Mouse (Mus musculus) intestine, embryonic 16.5 days (tissue): ENCODE data around the gene Gpank1. TPM values are rescaled to one million over a fixed set of nuclear protein-coding genes. Genes with fewer than 3 reads are reported as not detected.

Source experiments
- ATAC-seq: fragments of 200-750 bp; cut with Nextera tagmentation; 2 replicates; pipeline ENCODE4 v1.8.0; 2017; ENCODE audit warnings: moderate TSS enrichment, moderate library complexity
- H3K27ac ChIP-seq: fragments of 300-500 bp; sonication (generic); 2 replicates; pipeline ENCODE4 v1.5.1; 2014; ENCODE audit warnings: mild to moderate bottlenecking, low read length
- H3K27me3 ChIP-seq: fragments of 300-500 bp; sonication (generic); replicated peaks from 2 replicates; pipeline ENCODE4 v1.6.1; 2014; ENCODE audit warnings: low read length, control low read depth, mixed read lengths; ENCODE audit not compliant: control insufficient read depth, insufficient read depth
- H3K36me3 ChIP-seq: fragments of 300-500 bp; sonication (generic); 2 replicates; pipeline ENCODE4 v1.6.1; 2014; ENCODE audit warnings: low read length, control low read depth; ENCODE audit not compliant: control insufficient read depth, insufficient read depth
- H3K4me1 ChIP-seq: fragments of 300-500 bp; sonication (generic); 2 replicates; pipeline ENCODE4 v1.6.1; 2014; ENCODE audit warnings: low read length, control low read depth, mixed read lengths; ENCODE audit not compliant: control insufficient read depth, insufficient read depth
- H3K4me2 ChIP-seq: fragments of 300-500 bp; sonication (generic); 2 replicates; pipeline ENCODE4 v1.6.1; 2014; ENCODE audit warnings: low read depth, low read length, control low read depth
- H3K4me3 ChIP-seq: fragments of 300-500 bp; sonication (generic); 2 replicates; pipeline ENCODE4 v1.5.1; 2014; ENCODE audit warnings: mild to moderate bottlenecking, low read length
- H3K9ac ChIP-seq: fragments of 300-500 bp; sonication (generic); 2 replicates; pipeline ENCODE4 v1.6.1; 2014; ENCODE audit warnings: low read depth, low read length
- H3K9me3 ChIP-seq: fragments of 300-500 bp; sonication (generic); 2 replicates; pipeline ENCODE4 v1.6.1; 2016; ENCODE audit warnings: low read length, control low read depth; ENCODE audit not compliant: control insufficient read depth
- WGBS: fragments of 180-500 bp; shearing (Covaris S2); extraction: QIAGEN DNeasy Blood & Tissue Kit; methylation state at CpG from one replicate; pipeline ENCODE4 v1.1.7; 2014; 5-methylcytosine and 5-hydroxymethylcytosine counted together
- polyA plus RNA-seq: library from polyadenylated mRNA; unstranded; fragments of >200 nt; fragmentation: Nextera tagmentation; extraction: Ambion mirVana; gene quantifications from 2 replicates; pipeline ENCODE4 v1.2.1, GENCODE M21; 2015

Gpank1 gene
- polyA plus RNA-seq, 1 experiment from 2014 or later, result 21.3 TPM

- Histone ChIP-seq H3K4me1 (peaks cover 10% of the 10 kb centered on the region), H3K27me3 (no peaks in the 10 kb centered on the region), H3K9ac (no peak overlapping the region), H3K9me3 (no peaks in the 10 kb centered on the region), H3K4me2 (no peak overlapping the region), H3K36me3 (no peaks in the 10 kb centered on the region), H3K4me3 (no peak overlapping the region), H3K27ac (no peak overlapping the region)
- WGBS, result 85% methylated on average over 16 of the region's 16 CpGs
- no peak for ATAC-seq
Observed at GRCm38 (mm10) chr17:35082841-35083576, 38.2 kb upstream of the Gpank1 start.

- H3K36me3 ChIP-seq, result no peaks in the 10 kb centered on the region
- no peaks in the 10 kb centered on the region for H3K27me3 ChIP-seq
- H3K4me3 ChIP-seq, result no peak overlapping the region
- peaks cover 8% of the 10 kb centered on the region for H3K4me1 ChIP-seq
- no peak overlapping the region for H3K27ac ChIP-seq
- WGBS, result 66% methylated on average over 3 of the region's 3 CpGs
- no peak for ATAC-seq
- no peaks in the 10 kb centered on the region for H3K9me3 ChIP-seq
- H3K9ac ChIP-seq, result no peak overlapping the region
- no peak overlapping the region for H3K4me2 ChIP-seq
Observed at GRCm38 (mm10) chr17:35083929-35084497, 37.2 kb upstream of the Gpank1 start.

- Histone ChIP-seq H3K4me2 (no peak within 1 kb of the TSS), H3K27ac (no peak within 1 kb of the TSS), H3K36me3 (no peaks in the 10 kb centered on the region), H3K9me3 (no peaks in the 10 kb centered on the region), H3K9ac (no peak within 1 kb of the TSS), H3K27me3 (no peaks in the 10 kb centered on the region), H3K4me3 (no peak within 1 kb of the TSS), H3K4me1 (peaks cover 4% of the 10 kb centered on the region)
- no peak for ATAC-seq
- WGBS, result 75% methylated on average over 7 of the region's 7 CpGs
Observed at GRCm38 (mm10) chr17:35085208-35085865, 35.9 kb upstream of the Gpank1 start, which contains the start of gene Ly6g6f. TSS of gene Ly6g6f (minus strand) at chr17:35085610.

- no peak overlapping the region for H3K9ac ChIP-seq
- H3K27me3 ChIP-seq, result no peaks in the 10 kb centered on the region
- H3K27ac ChIP-seq, result no peak overlapping the region
- WGBS, result 54% methylated on average over 2 of the region's 2 CpGs
- no peak overlapping the region for H3K4me2 ChIP-seq
- no peak for ATAC-seq
- peaks cover 7% of the 10 kb centered on the region; the same call in 1 of the 2 replicates for H3K4me1 ChIP-seq
- no peak overlapping the region for H3K4me3 ChIP-seq
- H3K9me3 ChIP-seq, result no peaks in the 10 kb centered on the region
- 0 out of 2 replicates have a peak, but pooled peaks cover 3% of the 10 kb centered on the region for H3K36me3 ChIP-seq
Observed at GRCm38 (mm10) chr17:35088151-35088550, 33.1 kb upstream of the Gpank1 start.

GRCm38 (mm10) chr17:35088825-35089644 lies 32.2 kb upstream of the Gpank1 start, which contains the start of gene Abhd16a:
TSS of gene Abhd16a (plus strand) at chr17:35089263.
- peaks cover 7% of the 10 kb centered on the region; the same call in 1 of the 2 replicates for H3K4me1 ChIP-seq
- peak within 1 kb of the TSS; percentile 63 for H3K4me2 ChIP-seq
- 0 out of 2 replicates have a peak, but pooled peaks cover 3% of the 10 kb centered on the region for H3K36me3 ChIP-seq
- H3K9me3 ChIP-seq, result no peaks in the 10 kb centered on the region
- 2% methylated on average over 66 of the region's 67 CpGs for WGBS
- peak within 1 kb of the TSS; percentile 92 for H3K9ac ChIP-seq
- H3K4me3 ChIP-seq, result peak within 1 kb of the TSS; percentile 66
- no peaks in the 10 kb centered on the region for H3K27me3 ChIP-seq
- peak within 1 kb of the TSS; percentile 95 for H3K27ac ChIP-seq
- peak; percentile 99 for ATAC-seq

- Histone ChIP-seq H3K4me1 (peaks cover 7% of the 10 kb centered on the region; the same call in 1 of the 2 replicates), H3K9ac (peak overlapping the region; percentile 92), H3K4me3 (peak overlapping the region; percentile 66), H3K27me3 (no peaks in the 10 kb centered on the region), H3K36me3 (peaks cover 7% of the 10 kb centered on the region; the same call in 1 of the 2 replicates), H3K27ac (no peak overlapping the region), H3K4me2 (peak overlapping the region; percentile 63), H3K9me3 (no peaks in the 10 kb centered on the region)
- 63% methylated on average over 8 of the region's 8 CpGs for WGBS
- ATAC-seq, result no peak
Observed at GRCm38 (mm10) chr17:35090166-35090932, 30.9 kb upstream of the Gpank1 start.

- Histone ChIP-seq H3K4me3 (no peak overlapping the region), H3K4me2 (no peak overlapping the region), H3K9me3 (no peaks in the 10 kb centered on the region), H3K9ac (no peak overlapping the region), H3K36me3 (peaks cover 20% of the 10 kb centered on the region), H3K4me1 (peaks cover 7% of the 10 kb centered on the region; the same call in 1 of the 2 replicates), H3K27ac (no peak overlapping the region), H3K27me3 (no peaks in the 10 kb centered on the region)
- 89% methylated on average over 14 of the region's 14 CpGs for WGBS
- ATAC-seq, result no peak
Observed at GRCm38 (mm10) chr17:35092403-35093198, 28.7 kb upstream of the Gpank1 start.
